Mouse (Mus musculus): ENCODE measurements around the gene Cyp24a1. TPM values are rescaled to one million over a fixed set of nuclear protein-coding genes. Genes with fewer than 3 reads are reported as not detected.

The Cyp24a1 gene
- total and polyA plus RNA-seq, 3 experiments: 0.01 TPM; not detected in 2

- H3K36me3 ChIP-seq (ENCODE audit: control insufficient read depth in 1 of 2, insufficient read depth in 2 of 2, low read length in 2 of 2): no peaks in the 10 kb centered on the region
- no peaks in the 10 kb centered on the region for H3K27me3 ChIP-seq (ENCODE audit: control insufficient read depth in 1 of 2, insufficient read depth in 2 of 2, low read length in 2 of 2)
- H3K9me3 ChIP-seq (replicated peaks; ENCODE audit: insufficient read depth, low read length): no peaks in the 10 kb centered on the region
- no peak overlapping the region for H3K4me3 ChIP-seq (ENCODE audit: control insufficient read depth in 1 of 2, insufficient read depth in 1 of 2, low read depth in 2 of 2, low read length in 2 of 2)
- no peaks in the 10 kb centered on the region for H3K4me1 ChIP-seq (ENCODE audit: control insufficient read depth in 1 of 2, insufficient read depth in 2 of 2, low read length in 2 of 2)
- no peak overlapping the region for H3K27ac ChIP-seq (ENCODE audit: control insufficient read depth, low read depth, low read length)
- DNase-seq (ENCODE audit: low read depth, low spot score): no peak
- TF ChIP-seq MYB (IDR thresholded peaks at IDR 0.05; ENCODE audit: low read depth, low read length) (no peak), ZMIZ1 (IDR thresholded peaks at IDR 0.05; ENCODE audit: low read depth, low read length) (no peak), JUND (IDR thresholded peaks at IDR 0.05; ENCODE audit: low read depth, low read length) (no peak), ZNF384 (IDR thresholded peaks at IDR 0.05; ENCODE audit: low read depth, low read length) (no peak), BHLHE40 (IDR thresholded peaks at IDR 0.05; ENCODE audit: borderline replicate concordance, low read depth, low read length) (no peak), MAZ (IDR thresholded peaks at IDR 0.05; ENCODE audit: low read depth, low read length) (no peak), MEF2A (IDR thresholded peaks at IDR 0.05; ENCODE audit: extremely low read depth, insufficient replicate concordance, low read depth, low read length, poor library complexity, severe bottlenecking) (no peak), MAFK (IDR thresholded peaks at IDR 0.05; ENCODE audit: borderline replicate concordance, low read depth, low read length) (no peak), GATA1 (IDR thresholded peaks at IDR 0.05; ENCODE audit: low read depth, low read length) (no peak)
- no peaks in the 10 kb centered on the region for H3K79me2 ChIP-seq (ENCODE audit: control insufficient read depth, insufficient read depth, low read length, poor library complexity)
- no peak overlapping the region for H3K9ac ChIP-seq (ENCODE audit: control insufficient read depth, low read depth, low read length, poor library complexity, severe bottlenecking)
These were observed 42.3 kb upstream of the Cyp24a1 start for GRCm38 (mm10) chr2:170539211-170539610.

GRCm38 (mm10) chr2:170535841-170536240 is 38.9 kb upstream of the Cyp24a1 start:
- Histone ChIP-seq H3K4me1 (ENCODE audit: control insufficient read depth in 1 of 2, insufficient read depth in 2 of 2, low read length in 2 of 2) (no peaks in the 10 kb centered on the region), H3K4me3 (ENCODE audit: control insufficient read depth in 1 of 2, insufficient read depth in 1 of 2, low read depth in 2 of 2, low read length in 2 of 2) (no peak overlapping the region), H3K36me3 (ENCODE audit: control insufficient read depth in 1 of 2, insufficient read depth in 2 of 2, low read length in 2 of 2) (no peaks in the 10 kb centered on the region), H3K9ac (ENCODE audit: control insufficient read depth, low read depth, low read length, poor library complexity, severe bottlenecking) (no peak overlapping the region), H3K79me2 (ENCODE audit: control insufficient read depth, insufficient read depth, low read length, poor library complexity) (no peaks in the 10 kb centered on the region), H3K27me3 (ENCODE audit: control insufficient read depth in 1 of 2, insufficient read depth in 2 of 2, low read length in 2 of 2) (no peaks in the 10 kb centered on the region), H3K9me3 (replicated peaks; ENCODE audit: insufficient read depth, low read length) (no peaks in the 10 kb centered on the region), H3K27ac (ENCODE audit: control insufficient read depth, low read depth, low read length) (no peak overlapping the region)
- no peak for DNase-seq (ENCODE audit: low read depth, low spot score)
- TF ChIP-seq KAT2A (conservative IDR thresholded peaks at IDR 0.05; ENCODE audit: low read depth, low read length) (no peak), TCF12 (IDR thresholded peaks at IDR 0.05; ENCODE audit: low read depth, low read length) (no peak), MAFK (IDR thresholded peaks at IDR 0.05; ENCODE audit: borderline replicate concordance, low read depth, low read length) (no peak), ZMIZ1 (IDR thresholded peaks at IDR 0.05; ENCODE audit: low read depth, low read length) (no peak), JUND (IDR thresholded peaks at IDR 0.05; ENCODE audit: low read depth, low read length) (no peak), E2F4 (IDR thresholded peaks at IDR 0.05; ENCODE audit: borderline replicate concordance, low read depth, low read length) (no peak), RCOR1 (IDR thresholded peaks at IDR 0.05; ENCODE audit: low read depth, low read length) (no peak), USF2 (IDR thresholded peaks at IDR 0.05; ENCODE audit: borderline replicate concordance in 1 of 2, insufficient read depth in 1 of 2, low read depth in 1 of 2, low read length in 2 of 2) (no peak), TAL1 (IDR thresholded peaks at IDR 0.05; ENCODE audit: low read length) (no peak), GABPA (IDR thresholded peaks at IDR 0.05; ENCODE audit: low read depth, low read length) (no peak), POLR2AphosphoS5 (IDR thresholded peaks at IDR 0.05; ENCODE audit: borderline replicate concordance, low read depth, low read length) (no peak)

All from MEL (cell line).